Mouse (Mus musculus) cerebellum, adult 11-12 months (tissue): ENCODE results near the gene LTO1.
A peak's percentile ranks its signal among the peaks of the same experiment; 100 is the strongest.

Experiments used
- DNase-seq: peaks from one replicate; pipeline ENCODE4 v3.0.0; 2022

The LTO1 gene

DNA sequence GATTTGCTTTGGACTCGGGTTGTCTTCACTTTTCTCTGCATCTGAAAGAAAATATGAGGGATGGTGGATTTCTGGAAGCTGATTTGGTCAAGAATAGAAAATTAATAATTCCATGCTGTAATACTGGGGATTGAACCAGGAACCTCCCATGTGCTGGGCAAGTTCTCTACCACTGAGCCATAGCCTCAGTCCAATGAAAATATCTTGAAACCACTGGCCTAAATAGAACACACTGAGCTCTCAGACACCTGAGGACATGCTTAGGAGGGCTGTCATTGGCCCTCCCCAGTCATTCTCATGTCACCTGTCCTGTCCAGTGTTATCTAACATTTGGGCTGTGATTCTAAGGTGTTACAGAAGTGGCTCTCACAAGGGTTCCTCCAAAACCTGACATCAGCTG is 3.8 kb upstream of the LTO1 start:
- DNase-seq = no peak

DNA sequence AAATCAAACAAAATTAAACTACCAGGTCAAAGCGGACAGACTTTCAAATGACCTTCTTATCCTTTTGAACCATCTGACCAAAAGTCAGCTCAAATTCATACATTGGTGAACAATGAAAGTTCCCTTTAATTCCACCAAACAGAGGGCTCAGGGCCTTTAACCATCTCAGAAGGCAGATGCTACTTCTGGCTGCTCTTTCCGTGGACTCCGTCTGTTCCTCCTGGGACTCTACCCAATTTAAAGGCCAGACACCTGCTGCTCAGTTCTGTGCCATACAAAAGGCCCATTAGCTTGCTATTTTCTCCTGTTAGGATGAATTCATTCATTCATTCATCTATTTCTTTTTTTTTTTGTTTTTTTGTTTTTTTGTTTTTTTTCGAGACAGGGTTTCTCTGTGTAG is 2.0 kb upstream of the LTO1 start:
- peak; percentile 81 for DNase-seq

DNA sequence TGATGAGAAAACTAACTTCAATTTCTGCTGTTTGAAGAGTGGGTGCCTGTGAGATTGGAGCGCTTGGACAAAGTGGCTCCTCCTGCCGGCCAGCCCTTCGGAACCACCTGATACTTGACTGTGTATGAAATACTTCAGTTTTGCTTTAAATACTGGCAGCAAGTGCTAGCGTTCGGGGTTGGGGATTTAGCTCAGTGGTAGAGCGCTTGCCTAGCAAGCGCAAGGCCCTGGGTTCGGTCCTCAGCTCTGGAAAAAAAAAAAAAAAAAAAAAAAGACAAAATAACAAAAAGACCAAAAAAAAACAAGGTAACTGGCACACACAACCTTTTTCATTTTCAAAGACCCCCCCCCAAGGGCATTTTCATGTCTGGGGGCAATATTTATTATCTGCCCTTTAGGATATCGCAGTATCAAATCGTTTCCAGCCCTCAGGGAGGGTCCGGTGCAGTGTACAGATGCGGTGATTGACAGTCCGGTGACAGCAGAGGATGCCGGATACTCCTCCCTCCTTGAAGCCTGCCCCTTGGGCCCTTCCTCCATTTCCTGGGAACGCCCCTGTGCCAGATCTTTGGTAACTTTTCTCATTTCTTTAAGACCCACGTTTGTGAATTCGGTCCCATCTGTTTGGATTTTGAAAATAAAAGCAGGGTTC is 478 bp upstream of the LTO1 start:
- DNase-seq = peak; percentile 29

DNA sequence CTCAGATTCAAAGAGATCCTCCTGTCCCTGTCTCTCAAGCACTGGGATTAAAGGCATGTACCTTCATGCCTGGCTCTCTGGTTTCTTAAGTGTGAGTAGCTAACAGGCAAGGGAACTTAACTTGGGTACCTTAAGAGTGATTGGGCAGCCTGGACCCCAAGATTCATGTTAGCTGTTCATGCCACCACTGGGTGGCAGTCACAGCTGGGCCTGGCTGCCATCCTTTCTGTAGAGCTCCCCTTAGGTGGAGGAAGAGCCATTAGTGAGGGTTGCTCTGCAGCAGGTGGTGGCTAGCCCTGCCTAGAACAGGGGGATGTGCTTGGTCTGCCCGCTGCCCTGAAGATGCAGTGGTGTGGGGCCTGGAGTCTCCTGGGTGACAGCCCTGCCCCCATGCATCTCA is 3.9 kb downstream of the LTO1 start:
- no peak for DNase-seq

DNA sequence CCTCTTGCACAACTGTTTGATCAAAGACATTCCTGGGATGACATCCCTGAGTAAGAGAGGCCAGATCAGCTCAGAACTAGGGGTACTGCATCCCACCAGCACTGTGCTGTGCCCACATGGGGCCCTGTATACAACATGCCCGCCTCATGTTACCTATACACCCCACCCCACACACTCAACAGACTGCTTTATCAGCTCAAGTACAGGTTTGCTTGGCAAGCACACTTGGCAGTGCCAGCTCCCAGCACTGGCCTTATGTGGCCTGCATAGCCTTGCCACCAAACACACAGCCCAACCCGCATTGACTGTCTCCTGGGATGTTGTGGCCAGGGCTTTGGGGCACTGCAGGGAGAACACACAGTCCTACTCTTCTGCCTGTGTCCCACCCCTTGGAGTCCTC is 12.7 kb downstream of the LTO1 start:
- no peak for DNase-seq

DNA sequence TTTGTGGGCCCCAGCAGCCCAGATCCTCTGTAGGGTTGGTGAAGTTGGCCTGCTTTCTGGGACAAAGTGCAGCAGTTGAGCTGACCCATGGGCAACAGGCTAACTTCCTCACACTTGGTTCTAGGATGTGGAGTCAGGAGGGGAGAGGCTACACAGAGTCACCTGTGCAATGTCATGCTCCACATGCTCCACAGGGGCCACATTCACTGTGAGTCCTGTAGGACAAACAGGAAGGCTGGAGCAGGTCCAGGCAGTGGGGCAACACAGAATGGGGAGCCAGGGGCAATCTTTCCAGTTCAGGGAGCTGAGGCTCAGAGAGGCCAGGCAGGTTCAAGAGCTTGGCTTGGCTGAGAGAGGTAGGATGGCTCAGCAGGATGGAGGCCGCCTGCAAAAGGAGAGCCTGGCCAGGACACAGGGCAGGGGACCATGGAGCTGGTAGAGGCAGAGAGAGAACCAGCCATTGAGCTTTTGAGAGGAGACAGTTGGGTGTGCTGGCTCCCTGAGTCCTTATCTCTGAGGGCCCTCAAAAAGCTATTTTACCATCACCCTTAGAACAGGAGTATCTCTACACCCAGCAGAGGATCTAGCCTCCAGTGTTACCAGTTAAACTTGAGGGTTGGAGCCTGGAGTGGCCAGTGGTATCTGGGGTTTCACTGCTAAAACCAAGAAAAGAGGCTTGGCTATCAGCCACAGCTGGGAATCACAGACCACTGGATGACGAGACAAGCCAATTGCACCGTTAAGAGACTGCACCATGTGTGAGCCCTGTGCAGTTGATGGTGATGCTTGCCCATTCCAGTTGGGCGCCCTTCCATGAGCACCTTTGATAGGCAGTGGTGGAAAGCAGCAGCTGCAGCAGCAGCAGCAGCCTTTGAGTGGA is 13.3 kb downstream of the LTO1 start:
- no peak for DNase-seq

DNA sequence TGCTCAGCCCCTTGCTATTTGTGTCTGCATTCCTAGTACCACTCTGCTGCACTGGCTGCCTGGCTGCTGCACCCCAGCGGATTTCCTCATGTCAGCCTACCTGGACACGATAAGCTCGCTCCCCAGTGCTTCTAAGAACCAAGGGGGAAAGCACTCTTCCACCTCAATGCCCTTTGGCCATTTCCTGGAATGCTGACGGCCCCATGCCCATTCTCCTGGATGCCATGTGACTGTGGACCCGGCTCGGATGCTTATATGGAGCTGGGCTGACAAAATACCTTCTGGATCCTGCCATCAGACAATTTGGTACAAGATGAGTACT is 13.9 kb downstream of the LTO1 start:
- no peak for DNase-seq

DNA sequence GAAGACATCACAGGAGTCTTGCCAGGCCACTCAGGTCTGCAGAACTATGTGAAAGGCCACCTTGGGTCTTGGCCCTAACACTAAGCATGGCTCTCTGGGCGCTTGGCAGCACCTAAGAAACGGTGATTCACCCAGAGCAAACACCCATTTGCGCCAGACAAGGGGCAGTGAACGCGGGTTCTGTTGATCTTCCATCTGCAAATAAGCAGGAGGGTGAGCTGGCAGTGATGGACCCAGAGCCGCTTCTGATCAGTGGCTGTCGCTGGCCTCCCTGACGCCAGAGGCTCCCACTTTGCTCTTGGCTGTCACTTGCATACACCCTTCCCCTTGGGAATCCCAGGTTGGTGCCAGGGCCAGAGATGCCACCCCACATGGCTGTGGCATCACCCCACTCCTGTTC is 14.6 kb downstream of the LTO1 start:
- no peak for DNase-seq

DNA sequence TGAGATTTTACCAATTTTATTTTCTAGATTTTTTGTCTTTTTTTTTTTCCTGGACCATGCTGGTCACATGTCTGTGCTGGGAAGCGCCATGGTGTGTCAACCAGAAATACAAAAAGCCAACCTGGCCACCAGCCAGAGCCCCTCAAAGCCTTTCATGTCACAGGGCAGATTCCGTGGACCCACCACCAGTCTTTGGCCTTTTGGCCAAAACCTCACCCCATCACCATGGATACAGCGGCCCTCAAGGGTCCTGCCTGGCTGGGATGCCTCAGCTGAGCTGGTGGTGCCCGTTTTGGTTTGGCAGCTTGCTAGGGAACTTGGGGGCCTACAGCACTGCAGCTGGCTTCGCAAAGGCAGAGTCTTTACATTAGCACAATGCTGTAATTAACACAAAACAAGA is 15.0 kb downstream of the LTO1 start:
- DNase-seq = peak; percentile 23

DNA sequence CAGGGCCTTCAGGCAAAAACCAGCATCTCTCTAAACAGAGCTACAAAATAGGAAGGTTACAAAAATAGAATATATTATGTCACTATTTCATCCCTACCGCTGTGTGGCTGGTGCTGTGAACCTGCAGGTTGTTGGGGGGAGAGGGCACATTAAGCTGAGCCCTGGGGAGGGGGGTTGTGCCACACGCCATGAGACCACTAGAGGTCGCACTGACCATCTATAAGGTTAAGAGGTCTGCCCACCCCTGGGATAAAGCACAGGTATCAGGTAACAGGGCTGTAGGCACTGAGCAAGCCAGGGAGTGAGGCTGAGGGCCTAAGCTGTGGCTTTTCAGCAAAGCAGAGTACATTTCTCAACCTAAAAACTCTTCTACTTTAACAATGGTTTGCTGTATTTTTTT is 16.9 kb downstream of the LTO1 start:
- peak; percentile 37 for DNase-seq

DNA sequence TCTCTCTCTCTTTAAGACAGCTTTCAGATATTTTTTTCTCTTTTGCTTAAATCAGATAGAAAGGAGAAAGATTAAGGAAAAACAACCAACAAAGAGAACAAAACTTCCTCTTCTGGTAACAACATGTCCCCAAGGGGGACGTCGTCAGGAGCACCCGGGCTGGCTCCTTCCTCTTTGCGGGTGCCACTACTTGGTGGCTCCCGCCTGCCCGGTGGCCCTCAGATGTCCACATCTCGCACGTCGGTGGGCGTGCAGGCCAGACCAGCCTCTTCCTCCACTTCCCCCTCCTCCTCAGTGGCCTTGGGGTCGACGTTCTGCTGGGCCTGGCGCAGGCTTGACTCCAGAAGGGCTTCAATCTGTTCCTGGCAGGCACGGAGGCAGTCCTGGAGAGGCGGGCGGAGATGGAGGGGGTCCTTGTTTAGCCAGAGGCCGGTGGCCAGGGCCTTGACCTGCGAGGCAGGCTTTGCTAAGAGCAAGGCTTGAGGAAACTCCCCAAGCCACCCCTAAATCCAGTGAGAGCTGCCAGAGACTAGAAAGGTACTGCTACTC is 17.6 kb downstream of the LTO1 start:
- peak; percentile 44 for DNase-seq

DNA sequence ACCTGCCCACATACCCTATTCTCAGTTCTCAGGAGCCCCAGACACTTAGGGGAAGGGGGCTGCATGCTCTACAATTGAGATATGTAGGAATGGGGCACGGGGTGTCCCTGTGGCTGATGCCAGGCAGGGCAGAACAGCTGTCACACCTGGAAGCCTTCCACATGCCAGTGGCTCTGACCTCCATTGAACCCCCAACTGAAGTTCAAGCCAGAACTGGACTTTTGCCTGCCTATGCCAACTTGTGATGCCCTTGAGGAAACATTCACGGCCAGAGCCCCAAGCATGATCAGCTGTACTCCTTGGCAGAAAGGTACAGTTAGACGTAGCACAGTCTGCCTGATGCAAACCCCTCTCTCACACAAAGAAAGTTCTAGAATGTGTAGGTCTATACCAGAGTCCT is 18.4 kb downstream of the LTO1 start:
- peak; percentile 22 for DNase-seq

DNA sequence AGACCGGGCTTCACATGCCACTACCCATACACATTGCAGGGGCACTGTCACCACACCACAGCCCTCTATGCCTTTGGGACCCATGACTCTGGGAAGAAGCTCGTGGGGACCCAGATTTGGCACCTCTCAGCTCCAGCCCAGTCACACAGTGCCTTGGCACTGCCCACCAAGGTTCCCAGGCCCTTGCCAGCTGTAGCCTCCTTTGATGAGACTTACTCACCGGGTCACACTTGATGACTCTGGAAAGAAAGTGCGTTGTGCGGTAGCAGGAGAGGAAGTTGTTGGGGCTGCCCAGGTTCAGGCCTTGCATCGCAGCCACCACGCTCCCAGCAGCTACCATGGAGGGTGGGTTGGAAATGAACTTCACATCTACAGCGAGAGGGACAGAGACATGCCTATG is 18.9 kb downstream of the LTO1 start:
- DNase-seq = peak; percentile 28

DNA sequence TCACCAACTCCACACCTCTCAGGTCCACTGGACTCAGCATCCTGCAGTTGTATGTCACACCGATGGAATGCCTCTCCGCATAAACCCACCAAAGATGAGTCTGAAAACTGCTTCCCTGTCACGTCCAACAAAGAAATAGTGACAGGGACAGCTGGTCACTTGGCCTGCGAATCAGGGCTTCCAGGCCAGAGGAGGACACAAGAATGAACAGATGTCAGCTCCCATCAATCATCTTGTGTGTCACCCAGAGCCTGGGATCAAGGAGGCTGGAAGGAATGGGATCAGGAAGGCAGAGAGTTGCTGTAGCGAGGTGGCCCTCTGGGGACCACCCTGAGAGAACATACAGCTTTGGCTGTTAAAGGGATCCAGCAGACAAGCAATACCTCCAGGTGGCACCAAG is 20.0 kb downstream of the LTO1 start:
- no peak for DNase-seq

DNA sequence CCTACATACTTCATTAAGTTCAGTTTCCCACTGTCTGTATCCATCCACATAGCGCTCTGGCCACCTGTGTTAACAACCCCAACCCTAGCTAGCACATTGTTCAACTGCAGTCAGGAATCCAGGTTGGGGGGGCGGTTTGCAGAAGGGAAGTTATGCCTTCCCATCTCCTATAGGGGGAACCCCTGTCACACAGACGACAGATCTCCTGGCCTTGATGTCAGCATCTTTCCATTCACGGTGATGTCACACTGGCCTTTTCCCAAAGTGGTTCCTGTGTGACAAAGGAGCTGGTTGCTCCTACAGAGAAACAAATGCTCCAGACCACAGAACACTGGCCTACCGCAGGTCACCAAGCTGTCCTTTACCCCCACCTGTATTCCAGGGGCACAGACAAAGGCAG is 20.7 kb downstream of the LTO1 start:
- peak; percentile 81 for DNase-seq

DNA sequence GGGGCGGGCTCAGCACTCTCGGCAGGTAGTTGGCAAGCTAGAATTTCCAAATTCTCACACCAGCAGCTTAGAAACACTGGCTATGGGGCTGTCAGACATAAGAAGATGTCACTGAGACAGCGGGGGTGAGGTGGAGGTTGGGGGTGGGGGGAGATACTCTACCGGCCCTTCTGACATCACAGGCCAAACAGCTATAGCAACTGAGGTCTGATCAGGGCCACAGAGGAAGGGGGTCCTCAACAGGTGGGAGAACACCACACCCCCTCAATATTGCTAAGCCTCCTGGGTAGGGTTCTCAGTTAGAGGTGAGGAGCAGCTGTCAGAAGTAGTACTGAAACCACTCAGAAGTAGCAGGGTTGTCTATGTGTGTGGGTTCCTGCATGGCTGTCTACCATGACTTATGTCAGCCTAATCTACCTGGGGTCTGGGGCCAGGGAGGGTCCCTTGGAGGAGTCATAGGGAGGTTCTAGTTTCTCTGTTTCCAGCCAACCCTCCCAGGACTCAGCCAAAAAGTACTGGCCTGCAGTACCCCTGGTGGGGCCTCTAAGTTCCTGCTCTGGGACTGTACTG is 21.5 kb downstream of the LTO1 start:
- peak; percentile 34 for DNase-seq

DNA sequence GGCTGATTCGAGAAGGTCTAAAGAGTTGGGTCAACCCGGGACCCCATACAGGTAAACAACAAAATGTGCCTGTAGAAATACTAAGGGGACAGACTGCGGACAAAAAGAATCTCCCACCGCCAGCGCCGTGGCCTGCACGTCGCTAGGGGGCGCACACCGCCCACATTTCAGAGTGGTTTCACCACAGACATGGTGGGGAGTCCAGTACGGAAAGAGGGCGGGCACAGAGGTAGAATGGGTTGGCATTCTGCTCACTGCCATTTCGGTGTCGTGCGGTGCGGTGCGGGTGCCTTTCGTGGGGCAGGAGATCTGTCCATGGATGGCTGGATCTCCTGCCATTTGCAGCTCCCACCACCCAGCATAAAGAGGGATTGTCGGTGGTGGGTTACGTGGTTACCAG is 22.6 kb downstream of the LTO1 start:
- peak; percentile 84 for DNase-seq

DNA sequence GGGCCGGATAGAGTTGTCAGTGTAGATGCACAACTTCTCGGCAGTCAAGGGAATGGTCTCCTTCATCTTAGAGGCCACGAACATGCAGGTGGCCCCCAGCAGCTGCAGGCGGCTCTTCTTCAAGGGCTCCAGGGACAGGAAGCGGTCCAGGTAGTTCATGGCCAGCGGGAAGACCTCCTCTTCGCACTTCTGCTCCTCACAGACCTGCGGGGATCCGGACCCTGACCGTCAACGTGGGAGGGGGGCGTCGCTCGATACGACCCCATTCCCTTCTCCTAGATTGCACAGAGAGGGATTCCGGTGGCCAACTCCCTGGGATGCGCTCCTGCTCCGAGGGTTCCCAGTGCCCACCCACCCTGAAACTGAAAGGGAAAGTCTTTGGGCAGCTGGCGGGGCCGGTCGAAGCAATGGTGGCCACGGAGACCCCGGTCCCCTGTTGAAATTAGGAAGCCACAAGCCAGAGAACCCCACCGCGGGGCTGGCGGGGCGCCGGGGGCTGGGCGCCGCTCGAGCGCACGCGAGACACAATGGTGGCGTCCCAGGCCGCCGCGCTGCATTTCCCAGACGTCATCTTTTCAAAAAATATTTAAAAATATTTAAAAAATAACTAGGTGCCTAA is 23.1 kb downstream of the LTO1 start:
- DNase-seq = peak; percentile 43

DNA sequence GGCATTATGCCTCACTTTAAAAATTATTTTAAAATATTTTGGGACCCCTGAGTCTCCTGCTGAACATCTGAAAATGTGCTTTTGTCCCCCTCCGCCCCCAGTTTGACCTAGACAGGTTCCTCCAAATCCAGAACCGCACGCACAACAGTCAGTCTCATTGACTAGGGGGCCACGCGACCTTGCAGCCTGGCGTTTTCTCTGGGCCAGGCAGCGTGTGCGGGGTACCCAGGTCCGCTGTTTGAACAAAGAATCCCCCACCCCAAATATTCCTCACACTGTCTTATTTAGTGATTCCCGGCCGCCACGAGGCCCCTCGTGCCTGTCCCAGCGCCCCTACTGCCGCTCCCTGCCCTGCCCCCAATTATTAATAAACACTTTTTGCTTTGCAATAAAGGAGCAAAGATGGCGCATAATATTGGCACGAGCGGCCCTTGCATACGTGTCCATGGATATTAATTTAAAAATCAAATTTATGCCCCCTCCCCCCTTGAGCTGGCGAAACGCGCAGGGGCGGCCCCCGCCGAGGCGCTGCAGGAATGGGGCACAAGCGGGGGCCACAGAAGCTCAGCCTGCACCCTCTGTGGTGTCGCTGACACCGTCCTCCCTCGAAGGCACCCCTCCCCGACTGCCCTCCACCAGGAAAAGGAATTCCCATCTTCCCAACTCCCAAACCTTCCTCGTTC is 23.9 kb downstream of the LTO1 start:
- DNase-seq = peak; percentile 20

DNA sequence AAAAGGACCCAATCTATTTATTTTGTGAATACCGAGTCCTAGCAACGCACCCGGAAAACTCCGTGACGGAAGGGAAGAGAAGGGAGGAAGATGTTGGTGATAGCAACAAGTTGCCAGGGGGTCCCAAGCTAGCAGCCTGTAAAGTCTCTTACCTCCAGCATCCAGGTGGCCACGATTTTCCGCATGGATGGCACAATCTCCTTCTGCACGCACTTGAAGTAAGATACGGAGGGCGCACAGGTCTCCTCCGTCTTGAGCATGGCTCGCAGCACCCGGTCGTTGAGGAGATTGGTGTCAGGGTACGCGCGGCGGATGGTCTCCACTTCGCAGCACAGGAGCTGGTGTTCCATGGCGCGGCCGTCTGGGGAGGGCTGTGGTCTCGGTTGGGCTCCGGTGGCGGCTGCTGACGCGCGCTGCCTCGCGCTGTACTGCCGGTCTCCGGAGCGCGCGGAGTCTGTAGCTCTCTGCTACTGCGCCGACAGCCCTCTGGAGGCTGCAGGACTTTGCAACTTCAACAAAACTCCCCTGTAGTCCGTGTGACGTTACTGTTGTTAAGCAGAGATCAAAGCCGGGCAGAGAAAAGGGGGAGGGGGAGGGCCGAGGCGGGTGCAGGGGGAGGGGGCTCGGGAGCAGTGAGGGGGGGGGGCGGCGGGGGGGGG is 24.6 kb downstream of the LTO1 start, which contains the start of gene Ccnd1:
Gene Ccnd1 (minus strand): TSS at position 582 of the 659 bp plus-strand sequence.
- DNase-seq = peak; percentile 22

DNA sequence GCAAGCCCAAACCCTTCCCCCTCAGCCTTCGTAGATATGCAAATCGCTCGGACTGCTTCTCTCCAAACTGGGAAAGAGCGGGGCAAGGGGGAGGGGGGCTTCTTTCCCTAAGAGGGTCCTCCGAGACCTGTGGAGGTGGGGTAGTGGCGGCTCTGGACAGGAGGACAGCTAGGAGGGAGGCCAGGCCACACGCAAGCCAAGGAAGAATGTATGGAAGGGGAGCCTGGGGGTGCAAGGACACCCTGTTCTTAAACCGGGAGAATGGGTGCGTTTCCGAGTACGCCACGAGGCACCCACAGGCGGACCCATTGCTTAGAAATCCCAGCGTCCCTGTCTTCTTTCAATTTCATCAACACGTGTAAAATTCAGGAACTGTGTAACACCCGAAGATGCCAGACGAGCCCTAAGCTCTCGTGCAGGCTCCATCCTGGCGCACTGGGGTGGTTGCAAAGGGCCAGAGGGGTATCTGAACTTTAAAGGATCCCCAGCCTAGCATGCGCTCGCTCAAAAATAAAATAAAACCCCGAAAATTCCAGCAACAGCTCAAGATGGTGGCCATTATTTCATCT is 25.2 kb downstream of the LTO1 start:
- peak; percentile 25 for DNase-seq

DNA sequence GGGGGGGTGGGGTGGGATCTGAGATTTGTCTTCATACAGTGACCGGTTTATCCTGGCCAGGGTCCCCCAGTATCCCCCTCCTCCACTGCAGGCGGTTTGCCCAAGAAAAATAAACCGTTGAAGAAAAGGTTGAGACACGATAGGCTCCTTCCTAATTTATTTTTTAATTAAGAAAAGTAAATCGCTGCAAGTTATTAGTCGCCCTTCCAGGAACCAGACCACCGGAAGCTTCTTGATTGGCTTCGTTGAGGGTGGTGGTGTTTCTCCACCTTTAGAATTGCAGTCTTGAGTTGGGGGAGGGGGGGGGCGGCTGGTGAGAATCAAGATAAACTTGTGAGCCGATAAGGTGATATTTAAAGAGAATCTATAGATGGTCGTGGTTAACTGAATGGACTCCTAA is 25.7 kb downstream of the LTO1 start:
- no peak for DNase-seq
